Mouse (Mus musculus) liver, postnatal 0 days (tissue): Measurements from ENCODE around the gene Gm20388.

Source experiments
- CTCF ChIP-seq: sonication (generic); IDR thresholded peaks from 2 replicates; pipeline ENCODE4 v1.5.1; 2016; ENCODE audit warnings: antibody characterized with exemption, low read depth
- EP300 ChIP-seq: IDR thresholded peaks from 2 replicates; pipeline ENCODE4 v1.6.1; 2016; ENCODE audit warnings: antibody characterized with exemption, low read depth, mild to moderate bottlenecking

- TF ChIP-seq CTCF (peak; percentile 16; the same call in 1 of the 2 replicates), EP300 (no peak)
These were observed 3890.2 kb downstream of the Gm20388 start for GRCm38 (mm10) chr8:123800867-123801266.
